Mouse (Mus musculus) MEL (cell line): ENCODE measurements around the gene Tshz2.

Experiments
- CTCF ChIP-seq, 3 experiments: IDR thresholded peaks in 2 of 3; conservative IDR thresholded peaks in 1 of 3; 2 replicates each; pipeline ENCODE4 v1.5.1; 2011 to 2012; ENCODE audit warnings: low read length in 3 of 3, low read depth in 2 of 3, mild to moderate bottlenecking in 2 of 3, improper control_type of control experiment in 1 of 3, inconsistent platforms in 1 of 3, mixed read lengths in 1 of 3, moderate library complexity in 1 of 3; ENCODE audit not compliant: control insufficient read depth in 1 of 3, insufficient read depth in 1 of 3, poor library complexity in 1 of 3, severe bottlenecking in 1 of 3
- GATA1 ChIP-seq: IDR thresholded peaks from 2 replicates; pipeline ENCODE4 v1.6.1; 2011; ENCODE audit warnings: low read depth, low read length, improper control_type of control experiment
- HCFC1 ChIP-seq: IDR thresholded peaks from 2 replicates; pipeline ENCODE4 v1.6.1; 2012; ENCODE audit warnings: low read depth, mild to moderate bottlenecking, inconsistent platforms, low read length, improper control_type of control experiment, moderate library complexity
- MAX ChIP-seq: IDR thresholded peaks from 2 replicates; pipeline ENCODE4 v1.6.1; 2011; ENCODE audit warnings: low read length, improper control_type of control experiment
- POLR2AphosphoS5 ChIP-seq: IDR thresholded peaks from 2 replicates; pipeline ENCODE4 v1.6.1; 2012; ENCODE audit warnings: low read depth, borderline replicate concordance, mild to moderate bottlenecking, inconsistent platforms, low read length, moderate library complexity, mixed read lengths
- ZC3H11A ChIP-seq: IDR thresholded peaks from 2 replicates; pipeline ENCODE4 v1.6.1; 2012; ENCODE audit warnings: low read depth, mild to moderate bottlenecking, inconsistent platforms, low read length, improper control_type of control experiment

GRCm38 (mm10) chr2:170031226-170031625, 398.4 kb downstream of the Tshz2 start:
- TF ChIP-seq CTCF (IDR thresholded peaks at IDR 0.05 in 2 of 3, conservative IDR thresholded peaks at IDR 0.05 in 1 of 3; ENCODE audit: control insufficient read depth in 1 of 3, insufficient read depth in 1 of 3, low read depth in 2 of 3, low read length in 3 of 3, poor library complexity in 1 of 3, severe bottlenecking in 1 of 3) (no peak), GATA1 (no peak), POLR2AphosphoS5 (no peak), ZC3H11A (no peak), MAX (no peak), HCFC1 (no peak)
